Mouse (Mus musculus): ENCODE data around the gene Adam19. TPM values are rescaled to one million over a fixed set of nuclear protein-coding genes. Genes with fewer than 3 reads are reported as not detected.

Gene Adam19
- polyA plus RNA-seq, 1 experiment, result 0.07 TPM

- TF ChIP-seq GATA1 (IDR thresholded peaks at IDR 0.05; ENCODE audit: low read length) (no peak), TAL1 (IDR thresholded peaks at IDR 0.05; ENCODE audit: low read length) (no peak)
- H3K36me3 ChIP-seq (ENCODE audit: control insufficient read depth), result no peaks in the 10 kb centered on the region
- no peaks in the 10 kb centered on the region for H3K27me3 ChIP-seq (ENCODE audit: control insufficient read depth)
- H3K4me3 ChIP-seq (replicated peaks), result no peak overlapping the region
- H3K4me1 ChIP-seq (ENCODE audit: control insufficient read depth), result peaks cover 3% of the 10 kb centered on the region
- H3K9me3 ChIP-seq (ENCODE audit: control insufficient read depth, low read length), result no peaks in the 10 kb centered on the region
These were observed 54.6 kb downstream of the Adam19 start for GRCm38 (mm10) chr11:46110156-46110944.

GRCm38 (mm10) chr11:46110945-46111287 lies 55.1 kb downstream of the Adam19 start:
- no peaks in the 10 kb centered on the region for H3K9me3 ChIP-seq (ENCODE audit: control insufficient read depth, low read length)

GRCm38 (mm10) chr11:46113211-46113610 lies 57.4 kb downstream of the Adam19 start:
- H3K9me3 ChIP-seq (ENCODE audit: control insufficient read depth, low read length), result no peaks in the 10 kb centered on the region
- TF ChIP-seq GATA1 (IDR thresholded peaks at IDR 0.05; ENCODE audit: low read length), result no peak
- TF ChIP-seq TAL1 (IDR thresholded peaks at IDR 0.05; ENCODE audit: low read length), result no peak
- H3K36me3 ChIP-seq (ENCODE audit: control insufficient read depth), result no peaks in the 10 kb centered on the region
- no peaks in the 10 kb centered on the region for H3K4me1 ChIP-seq (ENCODE audit: control insufficient read depth)
- H3K27me3 ChIP-seq (ENCODE audit: control insufficient read depth), result 0 out of 2 replicates have a peak, but pooled peaks cover 3% of the 10 kb centered on the region
- H3K4me3 ChIP-seq (replicated peaks), result no peak overlapping the region

More at GRCm38 (mm10) chr11:46110945-46111287, 55.1 kb downstream of the Adam19 start:
- H3K27me3 ChIP-seq (ENCODE audit: control insufficient read depth), result 0 out of 2 replicates have a peak, but pooled peaks cover under 1% of the 10 kb centered on the region
- peaks cover 3% of the 10 kb centered on the region for H3K4me1 ChIP-seq (ENCODE audit: control insufficient read depth)
- TF ChIP-seq TAL1 (IDR thresholded peaks at IDR 0.05; ENCODE audit: low read length) (no peak), GATA1 (IDR thresholded peaks at IDR 0.05; ENCODE audit: low read length) (no peak)
- H3K4me3 ChIP-seq (replicated peaks), result no peak overlapping the region
- no peaks in the 10 kb centered on the region for H3K36me3 ChIP-seq (ENCODE audit: control insufficient read depth)

GRCm38 (mm10) chr11:46114221-46114620 lies 58.4 kb downstream of the Adam19 start:
- Histone ChIP-seq H3K27me3 (ENCODE audit: control insufficient read depth) (0 out of 2 replicates have a peak, but pooled peaks cover 3% of the 10 kb centered on the region), H3K36me3 (ENCODE audit: control insufficient read depth) (no peaks in the 10 kb centered on the region)
- no peak for TF ChIP-seq TAL1 (IDR thresholded peaks at IDR 0.05; ENCODE audit: low read length)
- TF ChIP-seq GATA1 (IDR thresholded peaks at IDR 0.05; ENCODE audit: low read length), result no peak

GRCm38 (mm10) chr11:46115011-46115410 lies 59.2 kb downstream of the Adam19 start:
- TF ChIP-seq GATA1 (IDR thresholded peaks at IDR 0.05; ENCODE audit: low read length), result no peak
- TF ChIP-seq TAL1 (IDR thresholded peaks at IDR 0.05; ENCODE audit: low read length), result no peak
- H3K4me1 ChIP-seq (ENCODE audit: control insufficient read depth), result no peaks in the 10 kb centered on the region
- 0 out of 2 replicates have a peak, but pooled peaks cover 3% of the 10 kb centered on the region for H3K27me3 ChIP-seq (ENCODE audit: control insufficient read depth)
- H3K9me3 ChIP-seq (ENCODE audit: control insufficient read depth, low read length), result no peaks in the 10 kb centered on the region
- H3K4me3 ChIP-seq (replicated peaks), result no peak overlapping the region
- no peaks in the 10 kb centered on the region for H3K36me3 ChIP-seq (ENCODE audit: control insufficient read depth)

More at GRCm38 (mm10) chr11:46114221-46114620, 58.4 kb downstream of the Adam19 start:
- Histone ChIP-seq H3K4me3 (replicated peaks) (no peak overlapping the region), H3K9me3 (ENCODE audit: control insufficient read depth, low read length) (no peaks in the 10 kb centered on the region), H3K4me1 (ENCODE audit: control insufficient read depth) (no peaks in the 10 kb centered on the region)

GRCm38 (mm10) chr11:46115411-46116173 lies 59.8 kb downstream of the Adam19 start:
- Histone ChIP-seq H3K4me1 (ENCODE audit: control insufficient read depth) (no peaks in the 10 kb centered on the region), H3K4me3 (replicated peaks) (no peak overlapping the region), H3K27me3 (ENCODE audit: control insufficient read depth) (0 out of 2 replicates have a peak, but pooled peaks cover 3% of the 10 kb centered on the region), H3K36me3 (ENCODE audit: control insufficient read depth) (no peaks in the 10 kb centered on the region), H3K9me3 (ENCODE audit: control insufficient read depth, low read length) (no peaks in the 10 kb centered on the region)
- no peak for TF ChIP-seq GATA1 (IDR thresholded peaks at IDR 0.05; ENCODE audit: low read length)
- no peak for TF ChIP-seq TAL1 (IDR thresholded peaks at IDR 0.05; ENCODE audit: low read length)

- no peaks in the 10 kb centered on the region for H3K9me3 ChIP-seq (ENCODE audit: control insufficient read depth, low read length)
- H3K4me1 ChIP-seq (ENCODE audit: control insufficient read depth), result no peaks in the 10 kb centered on the region
- no peaks in the 10 kb centered on the region for H3K36me3 ChIP-seq (ENCODE audit: control insufficient read depth)
- TF ChIP-seq GATA1 (IDR thresholded peaks at IDR 0.05; ENCODE audit: low read length), result no peak
- TF ChIP-seq TAL1 (IDR thresholded peaks at IDR 0.05; ENCODE audit: low read length), result no peak
- H3K27me3 ChIP-seq (ENCODE audit: control insufficient read depth), result 0 out of 2 replicates have a peak, but pooled peaks cover 3% of the 10 kb centered on the region
- H3K4me3 ChIP-seq (replicated peaks), result no peak overlapping the region
These were observed 60.7 kb downstream of the Adam19 start for GRCm38 (mm10) chr11:46116510-46116909.

- Histone ChIP-seq H3K36me3 (ENCODE audit: control insufficient read depth) (no peaks in the 10 kb centered on the region), H3K27me3 (ENCODE audit: control insufficient read depth) (0 out of 2 replicates have a peak, but pooled peaks cover 3% of the 10 kb centered on the region), H3K9me3 (ENCODE audit: control insufficient read depth, low read length) (no peaks in the 10 kb centered on the region), H3K4me1 (ENCODE audit: control insufficient read depth) (no peaks in the 10 kb centered on the region), H3K4me3 (replicated peaks) (no peak overlapping the region)
- TF ChIP-seq GATA1 (IDR thresholded peaks at IDR 0.05; ENCODE audit: low read length) (no peak), TAL1 (IDR thresholded peaks at IDR 0.05; ENCODE audit: low read length) (no peak)
These were observed 63.8 kb downstream of the Adam19 start for GRCm38 (mm10) chr11:46119624-46120023.

- H3K9me3 ChIP-seq (ENCODE audit: control insufficient read depth, low read length), result no peaks in the 10 kb centered on the region
- TF ChIP-seq GATA1 (IDR thresholded peaks at IDR 0.05; ENCODE audit: low read length), result no peak
- TF ChIP-seq TAL1 (IDR thresholded peaks at IDR 0.05; ENCODE audit: low read length), result no peak
- H3K27me3 ChIP-seq (ENCODE audit: control insufficient read depth), result 0 out of 2 replicates have a peak, but pooled peaks cover 3% of the 10 kb centered on the region
- H3K36me3 ChIP-seq (ENCODE audit: control insufficient read depth), result no peaks in the 10 kb centered on the region
- H3K4me3 ChIP-seq (replicated peaks), result no peak overlapping the region
- no peaks in the 10 kb centered on the region for H3K4me1 ChIP-seq (ENCODE audit: control insufficient read depth)
These were observed 64.3 kb downstream of the Adam19 start for GRCm38 (mm10) chr11:46120084-46120483.
